Mouse (Mus musculus) forebrain, postnatal 0 days (tissue): ENCODE measurements around the gene Grm6. TPM values are rescaled to one million over a fixed set of nuclear protein-coding genes. Genes with fewer than 3 reads are reported as not detected.

ENCODE experiments used
- ATAC-seq: fragments of 200-750 bp; cut with Nextera tagmentation; 2 replicates; pipeline ENCODE4 v1.8.0; 2017; ENCODE audit warnings: mild to moderate bottlenecking, moderate library complexity
- DNase-seq: peaks from one replicate; pipeline ENCODE4 v3.0.0-alpha.2; 2015
- H3K27ac ChIP-seq: fragments of 300-500 bp; sonication (generic); 2 replicates; pipeline ENCODE4 v1.5.1; 2014; ENCODE audit warnings: low read depth, mild to moderate bottlenecking, antibody characterized with exemption, low read length, moderate library complexity, mixed read lengths
- H3K27me3 ChIP-seq: fragments of 300-500 bp; sonication (generic); 2 replicates; pipeline ENCODE4 v1.6.1; 2014; ENCODE audit warnings: mild to moderate bottlenecking, low read length, mixed read lengths; ENCODE audit not compliant: insufficient read depth
- H3K36me3 ChIP-seq: fragments of 300-500 bp; sonication (generic); 2 replicates; pipeline ENCODE4 v1.6.1; 2014; ENCODE audit warnings: mild to moderate bottlenecking, moderate library complexity; ENCODE audit not compliant: insufficient read depth
- H3K4me1 ChIP-seq: fragments of 300-500 bp; sonication (generic); 2 replicates; pipeline ENCODE4 v1.6.1; 2014; ENCODE audit warnings: antibody characterized with exemption; ENCODE audit not compliant: insufficient read depth
- H3K4me2 ChIP-seq: fragments of 300-500 bp; sonication (generic); 2 replicates; pipeline ENCODE4 v1.6.1; 2014; ENCODE audit warnings: low read depth, mild to moderate bottlenecking, moderate library complexity
- H3K4me3 ChIP-seq: fragments of 300-500 bp; sonication (generic); 2 replicates; pipeline ENCODE4 v1.5.1; 2014; ENCODE audit warnings: low read depth, low read length, mixed read lengths
- H3K9ac ChIP-seq: fragments of 300-500 bp; sonication (generic); 2 replicates; pipeline ENCODE4 v1.6.1; 2014; ENCODE audit warnings: mild to moderate bottlenecking
- H3K9me3 ChIP-seq: fragments of 300-500 bp; sonication (generic); 2 replicates; pipeline ENCODE4 v1.6.1; 2016; ENCODE audit warnings: low read length
- CTCF ChIP-seq: sonication (generic); IDR thresholded peaks from 2 replicates; pipeline ENCODE4 v1.5.1; 2016; ENCODE audit warnings: antibody characterized with exemption, control low read depth, low read depth
- WGBS: fragments of 180-500 bp; shearing (Covaris S2); extraction: QIAGEN DNeasy Blood & Tissue Kit; methylation state at CpG from one replicate; pipeline ENCODE4 v1.1.7; 2014; 5-methylcytosine and 5-hydroxymethylcytosine counted together
- polyA plus RNA-seq: library from polyadenylated mRNA; unstranded; fragments of >200 nt; fragmentation: Nextera tagmentation; extraction: Ambion mirVana; gene quantifications from 2 replicates; pipeline ENCODE4 v1.2.1, GENCODE M21; 2015
- total RNA-seq: library from RNA; depleted of rRNA; stranded (reverse); fragments of >200 nt; gene quantifications from 2 replicates; pipeline ENCODE4 v1.2.3, GENCODE M21; 2014

Grm6 gene
- total and polyA plus RNA-seq, 2 experiments from 2014 or later: not detected

- H3K27me3 ChIP-seq: no peaks in the 10 kb centered on the region
- H3K4me1 ChIP-seq: peaks cover 16% of the 10 kb centered on the region
- peaks cover 17% of the 10 kb centered on the region for H3K36me3 ChIP-seq
- TF ChIP-seq CTCF: no peak
- H3K4me3 ChIP-seq: peak overlapping the region; percentile 52
- 0 out of 2 replicates have a peak overlapping the region, but pooled peaks have one; percentile 3 for H3K9ac ChIP-seq
- no peak overlapping the region for H3K27ac ChIP-seq
- H3K4me2 ChIP-seq: peak overlapping the region; percentile 74
- DNase-seq (no peak), ATAC-seq (no peak)
- 47% methylated on average over 8 of the region's 8 CpGs for WGBS
- no peaks in the 10 kb centered on the region for H3K9me3 ChIP-seq
These were observed 35.9 kb downstream of the Grm6 start for GRCm38 (mm10) chr11:50886231-50886932.

DNA sequence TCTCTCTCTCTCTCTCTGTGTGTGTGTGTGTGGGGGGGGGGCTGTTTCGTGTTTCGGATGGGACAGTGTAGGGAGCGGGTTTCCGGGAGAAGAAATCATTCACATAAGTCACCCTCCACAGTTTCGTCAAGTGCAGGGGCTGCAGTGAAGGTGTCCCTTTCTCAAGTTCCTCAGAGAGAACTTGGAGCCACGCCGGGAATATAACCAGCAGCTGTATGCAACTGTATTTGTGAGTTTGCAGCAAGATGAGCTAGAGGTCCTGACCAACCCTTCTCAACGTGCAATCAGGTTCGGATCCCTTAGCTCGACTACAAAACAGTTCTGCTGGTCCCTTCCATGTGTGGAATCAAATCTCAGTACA, 36.4 kb downstream of the Grm6 start:
- peaks cover 16% of the 10 kb centered on the region for H3K4me1 ChIP-seq
- no peak; the same call in none of the 2 replicates for ATAC-seq

GRCm38 (mm10) chr11:50887390-50888128, 37.1 kb downstream of the Grm6 start, which contains the start of gene Zfp454:
Gene Zfp454 (minus strand): TSS chr11:50887651.
- H3K4me3 ChIP-seq: peak within 1 kb of the TSS; percentile 52
- H3K9ac ChIP-seq: peak within 1 kb of the TSS; percentile 64
- no peaks in the 10 kb centered on the region for H3K27me3 ChIP-seq
- 6% methylated on average over 26 of the region's 26 CpGs for WGBS
- no peaks in the 10 kb centered on the region for H3K9me3 ChIP-seq
- ATAC-seq: peak; percentile 99
- peaks cover 16% of the 10 kb centered on the region for H3K4me1 ChIP-seq
- peak; percentile 97 for DNase-seq
- H3K4me2 ChIP-seq: peak within 1 kb of the TSS; percentile 74
- no peak for TF ChIP-seq CTCF
- H3K36me3 ChIP-seq: peaks cover 17% of the 10 kb centered on the region
- H3K27ac ChIP-seq: peak within 1 kb of the TSS; percentile 81

More for the DNA sequence above, 36.4 kb downstream of the Grm6 start:
- no peaks in the 10 kb centered on the region for H3K9me3 ChIP-seq
- no peak for DNase-seq
- peak overlapping the region; percentile 52 for H3K4me3 ChIP-seq
- peak overlapping the region; percentile 74 for H3K4me2 ChIP-seq
- no peak for TF ChIP-seq CTCF
- WGBS: 17% methylated on average over 10 of the region's 10 CpGs
- no peaks in the 10 kb centered on the region for H3K27me3 ChIP-seq
- H3K9ac ChIP-seq: peak overlapping the region; percentile 64
- peaks cover 17% of the 10 kb centered on the region for H3K36me3 ChIP-seq
- peak overlapping the region; percentile 81 for H3K27ac ChIP-seq

DNA sequence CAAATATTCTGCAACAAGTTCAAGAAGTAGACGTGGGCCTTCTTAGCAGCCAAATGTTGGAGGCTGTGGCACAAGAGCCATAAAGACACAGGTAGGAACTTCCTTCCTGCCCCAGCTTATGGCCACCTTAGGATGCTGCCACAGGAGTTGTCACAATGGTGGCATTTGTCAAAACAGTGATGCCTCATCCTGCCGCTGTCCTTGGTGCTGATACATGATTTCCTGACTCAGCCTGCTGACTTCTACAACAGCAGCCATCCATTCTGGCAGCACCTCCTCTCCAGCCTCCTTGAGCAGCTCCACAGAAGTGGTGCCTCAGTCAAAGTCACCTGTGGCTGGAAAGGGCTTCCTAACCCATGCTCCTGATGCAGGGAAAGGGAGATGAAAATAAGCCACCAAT, 42.0 kb downstream of the Grm6 start:
- DNase-seq: no peak

DNA sequence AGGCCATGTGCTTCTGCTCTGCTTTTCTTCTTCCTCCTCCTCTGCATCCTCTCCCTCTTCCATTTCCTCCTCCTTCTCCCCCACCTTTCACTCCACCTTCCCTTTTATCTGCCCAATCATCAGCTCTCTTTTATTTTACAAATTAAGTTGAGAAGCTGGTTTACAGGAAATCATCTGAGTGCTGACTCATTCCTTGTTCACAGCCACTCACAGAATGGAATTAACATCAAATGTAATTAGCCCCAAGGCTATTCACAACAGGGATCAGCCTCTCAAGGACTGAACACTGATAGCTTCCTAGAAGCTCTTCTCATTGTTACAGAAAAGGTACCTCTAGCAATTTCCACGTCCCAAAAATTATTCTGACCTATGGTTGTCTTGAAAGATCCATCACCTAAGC, 46.9 kb downstream of the Grm6 start:
- no peak overlapping the region for H3K27ac ChIP-seq
- no peak for ATAC-seq
- H3K9me3 ChIP-seq: peaks cover 54% of the 10 kb centered on the region
- no peak for TF ChIP-seq CTCF
- H3K4me1 ChIP-seq: no peaks in the 10 kb centered on the region
- H3K36me3 ChIP-seq: peaks cover 34% of the 10 kb centered on the region
- no peak overlapping the region for H3K9ac ChIP-seq
- WGBS: 88% methylated on average over 1 of the region's 1 CpGs
- no peak overlapping the region for H3K4me2 ChIP-seq
- DNase-seq: no peak
- no peaks in the 10 kb centered on the region for H3K27me3 ChIP-seq
- H3K4me3 ChIP-seq: no peak overlapping the region

More for the DNA sequence above, 42.0 kb downstream of the Grm6 start:
- no peak overlapping the region for H3K9ac ChIP-seq
- TF ChIP-seq CTCF: no peak
- H3K4me3 ChIP-seq: no peak overlapping the region
- ATAC-seq: no peak
- H3K4me1 ChIP-seq: peaks cover 9% of the 10 kb centered on the region; the same call in 1 of the 2 replicates
- H3K9me3 ChIP-seq: 0 out of 2 replicates have a peak, but pooled peaks cover 7% of the 10 kb centered on the region
- no peaks in the 10 kb centered on the region for H3K27me3 ChIP-seq
- no peak overlapping the region for H3K4me2 ChIP-seq
- WGBS: 58% methylated on average over 2 of the region's 2 CpGs
- H3K36me3 ChIP-seq: no peaks in the 10 kb centered on the region
- H3K27ac ChIP-seq: no peak overlapping the region

- Histone ChIP-seq H3K9ac (no peak overlapping the region), H3K4me2 (no peak overlapping the region), H3K27ac (no peak overlapping the region), H3K4me3 (no peak overlapping the region), H3K27me3 (no peaks in the 10 kb centered on the region), H3K4me1 (no peaks in the 10 kb centered on the region), H3K36me3 (peaks cover 88% of the 10 kb centered on the region), H3K9me3 (peaks cover 44% of the 10 kb centered on the region)
- ATAC-seq (no peak), DNase-seq (no peak)
- 92% methylated on average over 5 of the region's 5 CpGs for WGBS
- no peak for TF ChIP-seq CTCF
These were observed 57.7 kb downstream of the Grm6 start for GRCm38 (mm10) chr11:50908136-50908535.

DNA sequence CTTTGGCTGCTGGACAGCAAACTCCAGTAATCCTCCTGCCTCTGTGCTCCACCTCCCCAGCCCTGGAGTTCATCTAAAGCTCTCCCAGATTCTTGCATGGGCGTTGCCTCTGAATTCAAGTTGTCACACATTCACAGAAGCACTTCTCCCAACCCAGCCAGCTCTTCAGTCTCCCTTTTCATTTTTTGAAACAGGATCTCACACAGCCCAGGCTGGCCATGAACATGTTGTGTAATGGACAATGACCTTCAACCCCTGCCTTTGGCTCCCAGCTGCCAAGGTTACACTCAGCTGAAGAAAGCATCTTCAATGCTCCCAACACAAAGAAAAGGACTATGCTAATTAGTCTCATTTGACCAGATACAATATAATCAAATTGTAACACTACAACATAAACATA, 62.8 kb downstream of the Grm6 start:
- H3K4me1 ChIP-seq: 0 out of 2 replicates have a peak, but pooled peaks cover 3% of the 10 kb centered on the region

More for the DNA sequence above, 62.8 kb downstream of the Grm6 start:
- ATAC-seq: no peak
- Histone ChIP-seq H3K27ac (no peak overlapping the region), H3K4me2 (no peak overlapping the region), H3K36me3 (peaks cover 39% of the 10 kb centered on the region), H3K4me3 (no peak overlapping the region), H3K27me3 (no peaks in the 10 kb centered on the region), H3K9ac (no peak overlapping the region), H3K9me3 (peaks cover 14% of the 10 kb centered on the region; the same call in 1 of the 2 replicates)
- TF ChIP-seq CTCF: no peak
- no peak for DNase-seq
- WGBS: 100% methylated on average over 1 of the region's 1 CpGs
